Mouse (Mus musculus) embryonic facial prominence, embryonic 13.5 days (tissue): Measurements from ENCODE around the gene Tufm. TPM values are rescaled to one million over a fixed set of nuclear protein-coding genes. Genes with fewer than 3 reads are reported as not detected.
"Not testable (repeated sequence)": the region's sequence is repeated elsewhere in the genome, so short reads cannot be mapped to it uniquely, and the experiment has no call there.

Experiments
- ATAC-seq: fragments of 200-750 bp; cut with Nextera tagmentation; 2 replicates; pipeline ENCODE4 v1.8.0; 2017; ENCODE audit warnings: low read depth; ENCODE audit not compliant: insufficient number of reproducible peaks, insufficient read depth, low FRiP score, low TSS enrichment
- H3K27ac ChIP-seq: fragments of 300-500 bp; sonication (generic); 2 replicates; pipeline ENCODE4 v1.5.1; 2015; ENCODE audit warnings: moderate library complexity, mild to moderate bottlenecking, inconsistent platforms
- H3K27me3 ChIP-seq: fragments of 300-500 bp; sonication (generic); 2 replicates; pipeline ENCODE4 v1.6.1; 2015; ENCODE audit warnings: mild to moderate bottlenecking, inconsistent platforms
- H3K36me3 ChIP-seq: fragments of 300-500 bp; sonication (generic); 2 replicates; pipeline ENCODE4 v1.6.1; 2015; ENCODE audit warnings: mild to moderate bottlenecking, inconsistent platforms
- H3K4me1 ChIP-seq: fragments of 300-500 bp; sonication (generic); 2 replicates; pipeline ENCODE4 v1.6.1; 2015; ENCODE audit warnings: inconsistent platforms
- H3K4me2 ChIP-seq: fragments of 300-500 bp; sonication (generic); 2 replicates; pipeline ENCODE4 v1.6.1; 2015; ENCODE audit warnings: moderate library complexity, mild to moderate bottlenecking, inconsistent platforms
- H3K4me3 ChIP-seq: fragments of 300-500 bp; sonication (generic); 2 replicates; pipeline ENCODE4 v1.5.1; 2015; ENCODE audit warnings: mild to moderate bottlenecking, inconsistent platforms
- H3K9ac ChIP-seq: fragments of 300-500 bp; sonication (generic); 2 replicates; pipeline ENCODE4 v1.6.1; 2015; ENCODE audit warnings: mild to moderate bottlenecking, inconsistent platforms
- H3K9me3 ChIP-seq: fragments of 300-500 bp; sonication (generic); 2 replicates; pipeline ENCODE4 v1.6.1; 2016; ENCODE audit warnings: inconsistent platforms
- WGBS: fragments of 180-500 bp; shearing (Covaris S2); methylation state at CpG from one replicate; pipeline ENCODE4 v1.1.7; 2015; ENCODE audit warnings: mixed read lengths; 5-methylcytosine and 5-hydroxymethylcytosine counted together
- polyA plus RNA-seq: library from polyadenylated mRNA; unstranded; fragments of >200 nt; fragmentation: Nextera tagmentation; extraction: Ambion mirVana; gene quantifications from 2 replicates; pipeline ENCODE4 v1.2.1, GENCODE M21; 2015

The Tufm gene
- polyA plus RNA-seq, 1 experiment from 2014 or later: 129 TPM

- peaks cover 27% of the 10 kb centered on the region for H3K36me3 ChIP-seq
- peak within 1 kb of the TSS; percentile 90 for H3K4me2 ChIP-seq
- H3K4me1 ChIP-seq: peaks cover 17% of the 10 kb centered on the region
- under 1% methylated on average over 53 of the region's 53 CpGs for WGBS
- H3K4me3 ChIP-seq: peak within 1 kb of the TSS; percentile 86
- H3K9ac ChIP-seq: peak within 1 kb of the TSS; percentile 96
- H3K9me3 ChIP-seq: no peaks in the 10 kb centered on the region
- peak within 1 kb of the TSS; percentile 94 for H3K27ac ChIP-seq
- peak; percentile 77 for ATAC-seq
- no peaks in the 10 kb centered on the region for H3K27me3 ChIP-seq
Observed at GRCm38 (mm10) chr7:126474993-126475581, 12.1 kb upstream of the Tufm start, which contains the start of gene Sh2b1. Gene Sh2b1, minus strand, starts transcription at chr7:126475424.

GRCm38 (mm10) chr7:126481699-126482098 is 5.5 kb upstream of the Tufm start:
- no peaks in the 10 kb centered on the region for H3K36me3 ChIP-seq
- H3K9me3 ChIP-seq: no peaks in the 10 kb centered on the region
- ATAC-seq: no peak
- no peaks in the 10 kb centered on the region for H3K27me3 ChIP-seq
- 25% methylated on average over 5 of the region's 5 CpGs for WGBS
- no peak overlapping the region for H3K4me2 ChIP-seq
- no peak overlapping the region for H3K27ac ChIP-seq
- no peak overlapping the region for H3K9ac ChIP-seq
- no peak overlapping the region for H3K4me3 ChIP-seq
- H3K4me1 ChIP-seq: 0 out of 2 replicates have a peak, but pooled peaks cover 5% of the 10 kb centered on the region

DNA sequence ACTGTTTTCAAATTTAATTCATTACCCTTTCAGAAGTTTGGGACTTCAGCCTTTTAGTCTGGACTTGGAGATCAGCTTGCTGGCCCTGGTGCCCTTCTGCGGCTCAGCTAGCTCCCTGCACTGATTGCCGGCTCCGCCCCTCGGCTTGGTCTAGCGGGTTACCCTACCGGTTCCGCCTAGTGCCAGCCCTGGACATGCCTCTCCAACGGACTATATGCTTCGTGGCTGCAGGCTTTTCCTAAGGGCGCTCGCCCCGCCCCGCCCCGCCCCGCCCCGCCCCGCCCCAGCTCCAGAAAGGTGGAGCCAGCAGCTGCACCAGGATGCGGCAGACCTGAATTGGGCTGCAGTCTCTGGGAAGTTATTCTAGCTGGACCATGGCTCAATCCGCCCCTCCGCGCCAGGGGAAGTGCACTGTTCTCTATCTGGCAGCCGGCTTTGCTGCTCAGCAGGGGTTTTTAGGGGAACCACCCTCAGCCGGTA is 4.7 kb upstream of the Tufm start:
- no peaks in the 10 kb centered on the region for H3K36me3 ChIP-seq
- H3K9me3 ChIP-seq: no peaks in the 10 kb centered on the region
- H3K4me1 ChIP-seq: 0 out of 2 replicates have a peak, but pooled peaks cover 5% of the 10 kb centered on the region
- H3K27me3 ChIP-seq: no peaks in the 10 kb centered on the region
- ATAC-seq: peak; percentile 49
- under 1% methylated on average over 23 of the region's 23 CpGs for WGBS
- H3K4me3 ChIP-seq: peak overlapping the region; percentile 40
- peak overlapping the region; percentile 66 for H3K4me2 ChIP-seq
- H3K27ac ChIP-seq: peak overlapping the region; percentile 71
- peak overlapping the region; percentile 62 for H3K9ac ChIP-seq

- peak overlapping the region; percentile 84 for H3K9ac ChIP-seq
- H3K36me3 ChIP-seq: peaks cover 39% of the 10 kb centered on the region
- H3K4me2 ChIP-seq: peak overlapping the region; percentile 94
- peak overlapping the region; percentile 68 for H3K4me3 ChIP-seq
- not testable (repeated sequence) for ATAC-seq, H3K9me3 ChIP-seq, H3K27me3 ChIP-seq
- H3K27ac ChIP-seq: 0 out of 2 replicates have a peak overlapping the region, but pooled peaks have one; percentile 60
- H3K4me1 ChIP-seq: peaks cover 11% of the 10 kb centered on the region
- 16% methylated on average over 25 of the region's 25 CpGs for WGBS
Observed at GRCm38 (mm10) chr7:126487617-126488385, 640 bp downstream of the Tufm start.

DNA sequence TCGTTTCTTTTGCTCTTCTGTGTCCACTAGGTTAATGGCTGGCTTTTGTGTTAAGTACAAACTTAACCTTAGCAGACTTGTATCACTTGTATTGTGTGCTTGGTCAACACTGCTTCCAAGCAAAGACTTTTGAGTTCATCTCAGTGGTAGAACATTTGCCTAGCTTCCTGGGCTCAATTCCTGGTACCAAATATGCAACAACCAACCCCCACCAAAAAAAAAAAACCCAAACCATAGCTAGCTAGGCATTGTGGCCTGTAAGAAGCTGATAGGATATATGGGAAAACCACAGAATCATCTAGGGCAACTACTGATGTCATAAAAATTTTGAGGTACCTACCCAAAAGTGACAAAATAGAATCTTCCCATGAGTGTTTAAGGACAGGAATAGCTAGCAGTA is 3.8 kb downstream of the Tufm start:
- Histone ChIP-seq H3K4me2 (no peak overlapping the region), H3K4me3 (no peak overlapping the region), H3K4me1 (peaks cover 9% of the 10 kb centered on the region), H3K27me3 (no peaks in the 10 kb centered on the region), H3K27ac (no peak overlapping the region), H3K9me3 (no peaks in the 10 kb centered on the region), H3K9ac (no peak overlapping the region), H3K36me3 (peaks cover 71% of the 10 kb centered on the region)
- WGBS: 78% methylated on average over 1 of the region's 1 CpGs
- ATAC-seq: no peak

- no peaks in the 10 kb centered on the region for H3K9me3 ChIP-seq
- H3K36me3 ChIP-seq: peaks cover 81% of the 10 kb centered on the region
- no peak for ATAC-seq
- H3K4me3 ChIP-seq: no peak overlapping the region
- H3K4me2 ChIP-seq: no peak overlapping the region
- peaks cover 9% of the 10 kb centered on the region for H3K4me1 ChIP-seq
- H3K9ac ChIP-seq: peak overlapping the region; percentile 21; the same call in 1 of the 2 replicates
- H3K27ac ChIP-seq: no peak overlapping the region
- 57% methylated on average over 11 of the region's 11 CpGs for WGBS
- no peaks in the 10 kb centered on the region for H3K27me3 ChIP-seq
Observed at GRCm38 (mm10) chr7:126491973-126492372, 4.8 kb downstream of the Tufm start.

- no peak overlapping the region for H3K9ac ChIP-seq
- 89% methylated on average over 6 of the region's 6 CpGs for WGBS
- no peak overlapping the region for H3K4me3 ChIP-seq
- no peak overlapping the region for H3K27ac ChIP-seq
- H3K27me3 ChIP-seq: no peaks in the 10 kb centered on the region
- H3K9me3 ChIP-seq: no peaks in the 10 kb centered on the region
- ATAC-seq: no peak
- H3K4me2 ChIP-seq: no peak overlapping the region
- peaks cover 96% of the 10 kb centered on the region for H3K36me3 ChIP-seq
- H3K4me1 ChIP-seq: no peaks in the 10 kb centered on the region
Observed at GRCm38 (mm10) chr7:126494120-126494519, 7.0 kb downstream of the Tufm start.

GRCm38 (mm10) chr7:126496475-126496874 is 9.3 kb downstream of the Tufm start:
- no peak for ATAC-seq
- no peaks in the 10 kb centered on the region for H3K27me3 ChIP-seq
- 86% methylated on average over 5 of the region's 5 CpGs for WGBS
- H3K4me1 ChIP-seq: peaks cover 8% of the 10 kb centered on the region; the same call in 1 of the 2 replicates
- peaks cover 95% of the 10 kb centered on the region for H3K36me3 ChIP-seq
- H3K27ac ChIP-seq: no peak overlapping the region
- H3K9me3 ChIP-seq: no peaks in the 10 kb centered on the region
- H3K4me2 ChIP-seq: no peak overlapping the region
- H3K9ac ChIP-seq: no peak overlapping the region
- no peak overlapping the region for H3K4me3 ChIP-seq

DNA sequence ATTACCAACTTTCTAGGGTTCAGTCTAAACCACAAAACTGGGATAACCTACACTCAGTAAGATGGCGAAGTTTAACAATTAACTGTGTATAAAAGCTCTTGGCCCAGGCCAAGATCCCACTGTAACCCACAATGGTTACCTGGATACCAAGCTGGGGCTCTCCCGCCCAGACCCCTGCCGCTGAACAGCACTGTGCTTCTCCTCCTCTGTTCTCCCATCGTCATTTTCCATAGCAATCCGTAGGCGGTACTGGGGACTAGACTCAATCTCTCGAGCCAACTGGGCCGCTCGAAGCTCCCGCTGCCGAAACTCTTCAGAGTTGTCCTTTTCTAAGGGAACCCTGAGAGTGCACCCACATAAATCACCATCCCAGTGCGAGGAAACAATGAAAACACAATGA is 10.8 kb downstream of the Tufm start:
- Histone ChIP-seq H3K9ac (no peak overlapping the region), H3K36me3 (peaks cover 82% of the 10 kb centered on the region), H3K27ac (no peak overlapping the region), H3K9me3 (no peaks in the 10 kb centered on the region), H3K4me1 (peaks cover 8% of the 10 kb centered on the region; the same call in 1 of the 2 replicates), H3K27me3 (no peaks in the 10 kb centered on the region), H3K4me3 (no peak overlapping the region), H3K4me2 (no peak overlapping the region)
- WGBS: 92% methylated on average over 12 of the region's 12 CpGs
- ATAC-seq: no peak

DNA sequence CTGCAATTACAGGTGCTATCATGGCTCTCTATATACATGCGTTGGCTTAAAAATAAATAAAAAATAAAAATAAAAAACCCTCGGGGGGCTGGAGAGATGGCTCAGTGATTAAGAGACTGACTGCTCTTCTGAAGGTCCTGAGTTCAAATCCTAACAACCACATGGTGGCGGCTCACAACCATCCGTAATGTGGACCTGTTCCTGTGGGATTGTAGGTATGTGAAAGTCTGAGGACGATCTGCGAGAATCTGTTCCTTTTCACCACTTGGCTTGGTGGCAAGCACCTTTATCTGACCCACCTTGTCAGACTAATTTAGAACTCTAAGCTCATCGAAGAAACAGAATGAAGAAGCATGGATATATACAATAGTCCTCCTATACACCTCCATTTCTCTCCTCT is 12.3 kb downstream of the Tufm start:
- Histone ChIP-seq H3K27ac (no peak overlapping the region), H3K4me1 (peaks cover 13% of the 10 kb centered on the region; the same call in 1 of the 2 replicates), H3K36me3 (peaks cover 68% of the 10 kb centered on the region), H3K9me3 (no peaks in the 10 kb centered on the region), H3K27me3 (no peaks in the 10 kb centered on the region), H3K4me3 (no peak overlapping the region), H3K4me2 (no peak overlapping the region), H3K9ac (no peak overlapping the region)
- 94% methylated on average over 7 of the region's 7 CpGs for WGBS
- ATAC-seq: no peak

- Histone ChIP-seq H3K27ac (peak overlapping the region; percentile 100), H3K9ac (peak overlapping the region; percentile 100), H3K9me3 (no peaks in the 10 kb centered on the region), H3K27me3 (no peaks in the 10 kb centered on the region), H3K36me3 (peaks cover 45% of the 10 kb centered on the region), H3K4me2 (peak overlapping the region; percentile 81), H3K4me1 (peaks cover 14% of the 10 kb centered on the region; the same call in 1 of the 2 replicates), H3K4me3 (peak overlapping the region; percentile 100)
- ATAC-seq: no peak
- WGBS: 4% methylated on average over 9 of the region's 9 CpGs
Observed at GRCm38 (mm10) chr7:126501684-126502022, 14.5 kb downstream of the Tufm start.
